Mouse (Mus musculus) cerebellum, adult 9-10 months (tissue): ENCODE data around the gene B3galt1.

Source experiments
- DNase-seq: peaks from one replicate; pipeline ENCODE4 v3.0.0; 2022

Gene B3galt1

GRCm38 (mm10) chr2:67956182-67956581, 390.5 kb downstream of the B3galt1 start:
- no peak for DNase-seq

GRCm38 (mm10) chr2:67957561-67957960, 391.9 kb downstream of the B3galt1 start:
- DNase-seq: no peak

- no peak for DNase-seq
Measured at GRCm38 (mm10) chr2:67960711-67961110, 395.0 kb downstream of the B3galt1 start.

- no peak for DNase-seq
Measured at GRCm38 (mm10) chr2:67968812-67969211, 403.1 kb downstream of the B3galt1 start.

- DNase-seq: peak; percentile 29
Measured at GRCm38 (mm10) chr2:67971091-67971490, 405.4 kb downstream of the B3galt1 start.

GRCm38 (mm10) chr2:67971576-67971975, 405.9 kb downstream of the B3galt1 start:
- no peak for DNase-seq

GRCm38 (mm10) chr2:67975764-67976163, 410.1 kb downstream of the B3galt1 start:
- DNase-seq: no peak

GRCm38 (mm10) chr2:67976488-67976887, 410.8 kb downstream of the B3galt1 start:
- DNase-seq: no peak

GRCm38 (mm10) chr2:67977620-67978262, 412.1 kb downstream of the B3galt1 start:
- no peak for DNase-seq

- no peak for DNase-seq
Measured at GRCm38 (mm10) chr2:67983563-67983962, 417.9 kb downstream of the B3galt1 start.

- DNase-seq: no peak
Measured at GRCm38 (mm10) chr2:67985133-67985532, 419.5 kb downstream of the B3galt1 start.

GRCm38 (mm10) chr2:67993421-67993820, 427.8 kb downstream of the B3galt1 start:
- no peak for DNase-seq

- peak; percentile 45 for DNase-seq
Measured at GRCm38 (mm10) chr2:68003091-68003490, 437.4 kb downstream of the B3galt1 start.

GRCm38 (mm10) chr2:68005210-68005609, 439.5 kb downstream of the B3galt1 start:
- no peak for DNase-seq

- no peak for DNase-seq
Measured at GRCm38 (mm10) chr2:68005711-68006110, 440.0 kb downstream of the B3galt1 start.

- no peak for DNase-seq
Measured at GRCm38 (mm10) chr2:68011336-68011735, 445.7 kb downstream of the B3galt1 start.

- DNase-seq: peak; percentile 68
Measured at GRCm38 (mm10) chr2:68020251-68020680, 454.6 kb downstream of the B3galt1 start.

- no peak for DNase-seq
Measured at GRCm38 (mm10) chr2:68021541-68022152, 456.0 kb downstream of the B3galt1 start.

GRCm38 (mm10) chr2:68028811-68029210, 463.1 kb downstream of the B3galt1 start:
- no peak for DNase-seq

GRCm38 (mm10) chr2:68034711-68035110, 469.0 kb downstream of the B3galt1 start:
- no peak for DNase-seq

- DNase-seq: no peak
Measured at GRCm38 (mm10) chr2:68040752-68041151, 475.1 kb downstream of the B3galt1 start.

- no peak for DNase-seq
Measured at GRCm38 (mm10) chr2:68052481-68052880, 486.8 kb downstream of the B3galt1 start.

GRCm38 (mm10) chr2:68053243-68053642, 487.6 kb downstream of the B3galt1 start:
- DNase-seq: no peak

GRCm38 (mm10) chr2:68061341-68061740, 495.7 kb downstream of the B3galt1 start:
- no peak for DNase-seq
